Mouse (Mus musculus): ENCODE measurements at regions not wholly inside any gene's neighbourhood (a gene's known extent, or its start where the extent isn't known, plus 50 kb on each side); places are given as distances from the start of the nearest gene placed in this dataset.

DNA sequence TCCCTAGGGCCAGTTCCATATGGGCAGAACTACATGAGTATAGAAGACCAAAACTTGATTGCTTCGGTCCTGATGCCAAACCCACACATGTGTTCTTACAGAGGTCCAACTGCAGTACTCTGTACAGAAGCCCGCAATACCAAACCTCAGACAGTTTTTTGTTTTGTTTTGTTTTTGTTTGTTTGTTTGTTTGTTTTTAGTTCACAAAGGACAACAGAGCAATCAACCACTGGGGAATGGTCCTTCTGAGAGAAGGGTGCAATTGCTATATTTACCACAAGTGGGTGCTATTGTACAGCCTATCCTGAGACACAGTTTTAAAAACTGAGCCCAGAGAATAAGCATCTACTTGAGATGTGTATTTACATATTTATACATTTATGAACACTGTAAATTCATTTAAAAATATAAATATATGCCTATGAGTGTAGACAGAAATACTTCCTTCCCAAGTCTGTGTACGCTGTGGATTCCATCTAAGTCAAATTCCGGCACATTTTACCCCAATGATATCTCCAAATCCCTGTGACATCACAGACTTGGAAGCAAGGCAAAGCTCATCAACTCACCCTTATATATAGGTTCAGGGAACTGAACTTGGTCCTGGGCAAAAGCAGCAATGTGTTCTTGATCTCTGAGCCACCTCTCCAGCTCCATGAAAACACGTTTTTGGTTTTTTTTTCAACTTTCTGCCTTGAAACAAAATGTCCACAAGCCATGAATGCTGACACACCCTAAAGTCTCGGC lies 101.3 kb upstream of the A26c2 start:
- no peak overlapping the region for H3K4me3 ChIP-seq (ENCODE audit: insufficient read depth, low read depth, low read length)
- 61% methylated on average over 6 of the region's 6 CpGs for WGBS
- no peaks in the 10 kb centered on the region for H3K36me3 ChIP-seq (ENCODE audit: control insufficient read depth, insufficient read depth, low read length)
- no peak overlapping the region for H3K27ac ChIP-seq (ENCODE audit: insufficient read depth, low read depth, low read length)
- TF ChIP-seq POLR2A (IDR thresholded peaks at IDR 0.05; ENCODE audit: low read depth, low read length) (no peak), CTCF (conservative IDR thresholded peaks at IDR 0.05; ENCODE audit: insufficient read depth, insufficient read length, low read depth, low read length) (0 out of 2 replicates have a peak, but pooled peaks have one; percentile 15)
- H3K4me1 ChIP-seq (ENCODE audit: control insufficient read depth, insufficient read depth, low read length), result no peaks in the 10 kb centered on the region
- DNase-seq, result peak; percentile 14
- H3K27me3 ChIP-seq (replicated peaks; ENCODE audit: control insufficient read depth, insufficient read depth, low read length), result no peaks in the 10 kb centered on the region

DNA sequence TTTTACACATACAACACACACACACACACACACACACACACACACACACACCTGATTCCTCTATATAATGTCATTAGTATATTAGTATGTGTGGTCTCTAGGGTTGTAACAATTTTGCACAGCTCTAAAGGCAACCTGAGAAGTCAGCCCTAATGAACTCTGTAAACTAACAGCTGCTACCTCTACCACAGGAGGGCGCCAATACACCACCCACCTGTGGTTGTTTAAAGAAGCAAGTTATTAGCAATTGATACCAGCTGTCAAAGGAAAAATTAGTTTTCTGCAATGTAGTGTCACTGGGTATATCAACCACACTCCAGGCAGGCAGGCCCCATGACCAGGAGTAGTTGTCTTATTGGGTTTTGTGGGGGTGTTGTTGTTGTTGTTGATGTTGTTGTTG lies 98.8 kb upstream of the A26c2 start:
- Histone ChIP-seq H3K4me3 (ENCODE audit: insufficient read depth, low read depth, low read length) (no peak overlapping the region), H3K4me1 (ENCODE audit: control insufficient read depth, insufficient read depth, low read length) (no peaks in the 10 kb centered on the region), H3K36me3 (ENCODE audit: control insufficient read depth, insufficient read depth, low read length) (no peaks in the 10 kb centered on the region), H3K27ac (ENCODE audit: insufficient read depth, low read depth, low read length) (no peak overlapping the region), H3K27me3 (replicated peaks; ENCODE audit: control insufficient read depth, insufficient read depth, low read length) (no peaks in the 10 kb centered on the region)
- TF ChIP-seq CTCF (conservative IDR thresholded peaks at IDR 0.05; ENCODE audit: insufficient read depth, insufficient read length, low read depth, low read length) (peak; percentile 47), POLR2A (IDR thresholded peaks at IDR 0.05; ENCODE audit: low read depth, low read length) (no peak)
- peak; percentile 33 for DNase-seq
- WGBS, result 3% methylated on average over 1 of the region's 1 CpGs

- no peak for DNase-seq
- H3K36me3 ChIP-seq (ENCODE audit: control insufficient read depth, insufficient read depth, low read length), result no peaks in the 10 kb centered on the region
- no peaks in the 10 kb centered on the region for H3K27me3 ChIP-seq (replicated peaks; ENCODE audit: control insufficient read depth, insufficient read depth, low read length)
- H3K4me1 ChIP-seq (ENCODE audit: control insufficient read depth, insufficient read depth, low read length), result no peaks in the 10 kb centered on the region
- H3K27ac ChIP-seq (ENCODE audit: insufficient read depth, low read depth, low read length), result no peak overlapping the region
- no peak for TF ChIP-seq POLR2A (IDR thresholded peaks at IDR 0.05; ENCODE audit: low read depth, low read length)
- TF ChIP-seq CTCF (conservative IDR thresholded peaks at IDR 0.05; ENCODE audit: insufficient read depth, insufficient read length, low read depth, low read length), result no peak
- no peak overlapping the region for H3K4me3 ChIP-seq (ENCODE audit: insufficient read depth, low read depth, low read length)
- whole genome bisulfite sequencing, result 77% methylated on average over 4 of the region's 4 CpGs
Observed at GRCm38 (mm10) chr7:62894337-62894736, 70.9 kb upstream of the A26c2 start.

- no peak for TF ChIP-seq POLR2A (IDR thresholded peaks at IDR 0.05; ENCODE audit: low read depth, low read length)
- TF ChIP-seq CTCF (conservative IDR thresholded peaks at IDR 0.05; ENCODE audit: insufficient read depth, insufficient read length, low read depth, low read length), result 0 out of 2 replicates have a peak, but pooled peaks have one; percentile 19
- peak; percentile 43 for DNase-seq
- 13% methylated on average over 1 of the region's 1 CpGs for WGBS
Observed at GRCm38 (mm10) chr7:62877033-62877432, 53.6 kb upstream of the A26c2 start.

More at GRCm38 (mm10) chr7:62877033-62877432, 53.6 kb upstream of the A26c2 start:
- no peaks in the 10 kb centered on the region; the same call in 1 of the 2 replicates for H3K27me3 ChIP-seq (replicated peaks; ENCODE audit: control insufficient read depth, insufficient read depth, low read length)
- no peak overlapping the region for H3K27ac ChIP-seq (ENCODE audit: insufficient read depth, low read depth, low read length)
- H3K4me3 ChIP-seq (ENCODE audit: insufficient read depth, low read depth, low read length), result no peak overlapping the region
- no peaks in the 10 kb centered on the region for H3K4me1 ChIP-seq (ENCODE audit: control insufficient read depth, insufficient read depth, low read length)
- no peaks in the 10 kb centered on the region for H3K36me3 ChIP-seq (ENCODE audit: control insufficient read depth, insufficient read depth, low read length)

All from kidney, adult 2 months (tissue).